Mouse (Mus musculus): ENCODE results near the gene G6pc. TPM values are rescaled to one million over a fixed set of nuclear protein-coding genes. Genes with fewer than 3 reads are reported as not detected.
A peak's percentile ranks its signal among the peaks of the same experiment; 100 is the strongest.
"Not testable (repeated sequence)": the region's sequence is repeated elsewhere in the genome, so short reads cannot be mapped to it uniquely, and the experiment has no call there.

Gene G6pc
- total RNA-seq, 2 experiments from 2014 or later: 2.9 to 6.4 TPM

- no peak for DNase-seq
These were observed 11.4 kb upstream of the G6pc start for GRCm38 (mm10) chr11:101355916-101356315.

GRCm38 (mm10) chr11:101357505-101358182, 9.7 kb upstream of the G6pc start:
- DNase-seq: no peak

GRCm38 (mm10) chr11:101359776-101360175, 7.6 kb upstream of the G6pc start:
- no peak for DNase-seq

GRCm38 (mm10) chr11:101360651-101361113, 6.7 kb upstream of the G6pc start:
- DNase-seq: no peak

GRCm38 (mm10) chr11:101364531-101364931, 2.8 kb upstream of the G6pc start:
- DNase-seq: peak in 1 of 2 experiments; percentile 17

- DNase-seq: no peak
These were observed 2.8 kb downstream of the G6pc start for GRCm38 (mm10) chr11:101370141-101370540.

GRCm38 (mm10) chr11:101374421-101374938, 7.1 kb downstream of the G6pc start:
- DNase-seq: no peak

GRCm38 (mm10) chr11:101378196-101378595, 10.8 kb downstream of the G6pc start:
- not testable (repeated sequence) for DNase-seq

GRCm38 (mm10) chr11:101378926-101379325, 11.6 kb downstream of the G6pc start:
- DNase-seq: peak in 1 of 2 experiments; percentile 38

GRCm38 (mm10) chr11:101381817-101382216, 14.5 kb downstream of the G6pc start:
- DNase-seq: no peak

- peak; percentile 82 to 87 for DNase-seq
These were observed 27.7 kb downstream of the G6pc start for GRCm38 (mm10) chr11:101395110-101395509.

- DNase-seq: no peak
These were observed 47.9 kb downstream of the G6pc start for GRCm38 (mm10) chr11:101415306-101415705.

GRCm38 (mm10) chr11:101416433-101417100, 49.2 kb downstream of the G6pc start:
- DNase-seq: peak in 1 of 2 experiments; percentile 38

GRCm38 (mm10) chr11:101417101-101417855, 49.9 kb downstream of the G6pc start, which contains the start of gene Aarsd1:
Gene Aarsd1 (minus strand): TSS chr11:101417615.
- peak; percentile 92 to 94 for DNase-seq

- DNase-seq: no peak
These were observed 51.6 kb downstream of the G6pc start for GRCm38 (mm10) chr11:101418991-101419390.

- no peak for DNase-seq
These were observed 52.2 kb downstream of the G6pc start for GRCm38 (mm10) chr11:101419610-101420009.

GRCm38 (mm10) chr11:101420148-101420547, 52.8 kb downstream of the G6pc start:
- DNase-seq: no peak

GRCm38 (mm10) chr11:101424105-101424851, 56.9 kb downstream of the G6pc start, which contains the start of gene Gm27029:
Gene Gm27029 (minus strand): TSS chr11:101424796.
- DNase-seq: peak; percentile 24 to 48

GRCm38 (mm10) chr11:101424925-101425813, 57.8 kb downstream of the G6pc start, which contains the start of the genes Rundc1 and Ptges3l:
Gene Rundc1 (plus strand): TSS chr11:101425085.
Gene Ptges3l (minus strand): TSS chr11:101425333.
- DNase-seq: peak; percentile 99 to 100

GRCm38 (mm10) chr11:101426165-101426564, 58.8 kb downstream of the G6pc start:
- DNase-seq: no peak
